Mouse (Mus musculus): Measurements from ENCODE around the gene Pde1a. TPM values are rescaled to one million over a fixed set of nuclear protein-coding genes. Genes with fewer than 3 reads are reported as not detected.

Gene Pde1a
- polyA plus RNA-seq, 1 experiment: 105 TPM

GRCm38 (mm10) chr2:80014161-80014560, 115.1 kb downstream of the Pde1a start:
- H3K4me3 ChIP-seq (ENCODE audit: control insufficient read depth, low read depth, low read length): no peak overlapping the region
- no peak overlapping the region for H3K27ac ChIP-seq (ENCODE audit: control insufficient read depth, insufficient read depth, low read depth, low read length)
- no peaks in the 10 kb centered on the region for H3K4me1 ChIP-seq (ENCODE audit: control insufficient read depth, insufficient read depth, low read length)
- no peaks in the 10 kb centered on the region for H3K36me3 ChIP-seq (ENCODE audit: control insufficient read depth, insufficient read depth, low read length)
- TF ChIP-seq CTCF (IDR thresholded peaks at IDR 0.05; ENCODE audit: control insufficient read depth, insufficient read depth, insufficient replicate concordance, low read depth, low read length): no peak
- TF ChIP-seq POLR2A (IDR thresholded peaks at IDR 0.05; ENCODE audit: control insufficient read depth, low read depth, low read length): no peak
- H3K27me3 ChIP-seq (ENCODE audit: control insufficient read depth, insufficient read depth, low read length): no peaks in the 10 kb centered on the region

- Histone ChIP-seq H3K36me3 (ENCODE audit: control insufficient read depth, insufficient read depth, low read length) (no peaks in the 10 kb centered on the region), H3K4me3 (ENCODE audit: control insufficient read depth, low read depth, low read length) (no peak overlapping the region), H3K27me3 (ENCODE audit: control insufficient read depth, insufficient read depth, low read length) (no peaks in the 10 kb centered on the region), H3K27ac (ENCODE audit: control insufficient read depth, insufficient read depth, low read depth, low read length) (no peak overlapping the region), H3K4me1 (ENCODE audit: control insufficient read depth, insufficient read depth, low read length) (no peaks in the 10 kb centered on the region)
- TF ChIP-seq POLR2A (IDR thresholded peaks at IDR 0.05; ENCODE audit: control insufficient read depth, low read depth, low read length) (no peak), CTCF (IDR thresholded peaks at IDR 0.05; ENCODE audit: control insufficient read depth, insufficient read depth, insufficient replicate concordance, low read depth, low read length) (no peak)
Observed at GRCm38 (mm10) chr2:80013060-80013459, 116.2 kb downstream of the Pde1a start.

GRCm38 (mm10) chr2:79999168-79999567, 130.1 kb downstream of the Pde1a start:
- no peak for TF ChIP-seq POLR2A (IDR thresholded peaks at IDR 0.05; ENCODE audit: control insufficient read depth, low read depth, low read length)
- no peak for TF ChIP-seq CTCF (IDR thresholded peaks at IDR 0.05; ENCODE audit: control insufficient read depth, insufficient read depth, insufficient replicate concordance, low read depth, low read length)

DNA sequence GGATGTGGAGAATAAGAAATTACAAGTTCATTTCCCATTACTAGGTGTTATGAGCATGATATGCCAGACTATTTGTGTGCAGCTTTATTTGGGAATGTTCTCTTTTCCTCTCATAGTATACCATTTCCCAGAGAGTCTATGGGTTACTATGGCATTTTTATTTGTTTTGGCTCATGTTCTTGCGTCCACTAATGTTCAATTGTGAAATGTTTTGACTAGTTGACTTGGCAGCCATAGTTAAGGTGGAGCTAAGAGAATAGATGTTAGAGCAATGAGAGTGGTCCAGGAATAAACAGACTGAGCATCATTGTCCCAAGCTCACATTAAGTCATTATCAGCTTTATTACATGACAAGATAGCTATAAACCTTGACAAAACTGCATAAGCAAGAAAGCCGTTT, 130.8 kb downstream of the Pde1a start:
- Histone ChIP-seq H3K27me3 (ENCODE audit: control insufficient read depth, insufficient read depth, low read length) (no peaks in the 10 kb centered on the region), H3K27ac (ENCODE audit: control insufficient read depth, insufficient read depth, low read depth, low read length) (no peak overlapping the region), H3K4me1 (ENCODE audit: control insufficient read depth, insufficient read depth, low read length) (no peaks in the 10 kb centered on the region), H3K36me3 (ENCODE audit: control insufficient read depth, insufficient read depth, low read length) (no peaks in the 10 kb centered on the region), H3K4me3 (ENCODE audit: control insufficient read depth, low read depth, low read length) (no peak overlapping the region)
- TF ChIP-seq CTCF (IDR thresholded peaks at IDR 0.05; ENCODE audit: control insufficient read depth, insufficient read depth, insufficient replicate concordance, low read depth, low read length): no peak
- no peak for TF ChIP-seq POLR2A (IDR thresholded peaks at IDR 0.05; ENCODE audit: control insufficient read depth, low read depth, low read length)

More at GRCm38 (mm10) chr2:79999168-79999567, 130.1 kb downstream of the Pde1a start:
- Histone ChIP-seq H3K27me3 (ENCODE audit: control insufficient read depth, insufficient read depth, low read length) (no peaks in the 10 kb centered on the region), H3K4me1 (ENCODE audit: control insufficient read depth, insufficient read depth, low read length) (no peaks in the 10 kb centered on the region), H3K4me3 (ENCODE audit: control insufficient read depth, low read depth, low read length) (no peak overlapping the region), H3K27ac (ENCODE audit: control insufficient read depth, insufficient read depth, low read depth, low read length) (no peak overlapping the region), H3K36me3 (ENCODE audit: control insufficient read depth, insufficient read depth, low read length) (no peaks in the 10 kb centered on the region)

DNA sequence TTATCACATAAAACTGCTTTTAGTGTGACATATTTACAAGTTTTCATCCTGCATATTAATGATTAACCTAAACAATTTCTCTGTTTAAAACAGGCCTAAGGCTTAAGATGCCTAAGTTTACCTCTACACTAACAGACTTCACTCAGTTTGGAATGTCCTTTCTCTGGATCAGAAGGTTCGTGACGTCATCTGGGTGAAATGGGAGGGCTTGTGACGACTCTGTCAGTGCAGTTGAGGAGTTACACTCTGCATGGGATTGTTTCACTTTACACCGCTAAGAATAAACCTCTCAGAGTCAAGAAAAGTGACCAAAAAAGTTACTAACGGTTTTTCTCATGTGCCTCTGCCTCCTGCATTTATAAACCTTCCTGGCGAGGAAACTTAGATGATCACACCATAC, 137.6 kb downstream of the Pde1a start:
- Histone ChIP-seq H3K27me3 (ENCODE audit: control insufficient read depth, insufficient read depth, low read length) (no peaks in the 10 kb centered on the region), H3K4me1 (ENCODE audit: control insufficient read depth, insufficient read depth, low read length) (no peaks in the 10 kb centered on the region), H3K4me3 (ENCODE audit: control insufficient read depth, low read depth, low read length) (no peak overlapping the region), H3K27ac (ENCODE audit: control insufficient read depth, insufficient read depth, low read depth, low read length) (no peak overlapping the region), H3K36me3 (ENCODE audit: control insufficient read depth, insufficient read depth, low read length) (no peaks in the 10 kb centered on the region)
- no peak for TF ChIP-seq POLR2A (IDR thresholded peaks at IDR 0.05; ENCODE audit: control insufficient read depth, low read depth, low read length)
- TF ChIP-seq CTCF (IDR thresholded peaks at IDR 0.05; ENCODE audit: control insufficient read depth, insufficient read depth, insufficient replicate concordance, low read depth, low read length): no peak

GRCm38 (mm10) chr2:79983778-79984177, 145.5 kb downstream of the Pde1a start:
- TF ChIP-seq POLR2A (IDR thresholded peaks at IDR 0.05; ENCODE audit: control insufficient read depth, low read depth, low read length): no peak
- TF ChIP-seq CTCF (IDR thresholded peaks at IDR 0.05; ENCODE audit: control insufficient read depth, insufficient read depth, insufficient replicate concordance, low read depth, low read length): no peak
- Histone ChIP-seq H3K4me1 (ENCODE audit: control insufficient read depth, insufficient read depth, low read length) (no peaks in the 10 kb centered on the region), H3K36me3 (ENCODE audit: control insufficient read depth, insufficient read depth, low read length) (no peaks in the 10 kb centered on the region), H3K27me3 (ENCODE audit: control insufficient read depth, insufficient read depth, low read length) (no peaks in the 10 kb centered on the region), H3K27ac (ENCODE audit: control insufficient read depth, insufficient read depth, low read depth, low read length) (no peak overlapping the region), H3K4me3 (ENCODE audit: control insufficient read depth, low read depth, low read length) (no peak overlapping the region)

DNA sequence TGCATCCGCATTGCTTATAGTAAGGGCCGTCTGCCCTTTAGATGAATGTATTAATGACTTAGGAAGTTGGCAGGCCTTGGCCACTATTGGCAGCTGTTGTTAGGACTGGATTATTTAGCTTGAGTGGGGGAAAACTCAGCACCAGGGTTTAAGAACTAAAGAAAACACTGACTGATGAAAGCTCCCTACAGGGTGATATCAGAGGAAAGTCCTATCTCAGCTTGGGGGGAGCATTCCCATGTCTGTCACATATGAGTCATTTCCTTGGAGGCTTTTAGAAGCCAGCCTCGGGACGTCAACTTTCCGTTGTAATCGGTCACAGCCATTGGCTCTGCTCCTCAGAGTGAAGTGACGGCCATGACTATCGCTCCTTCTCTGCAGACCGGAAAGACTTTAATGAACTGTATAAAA, 146.0 kb downstream of the Pde1a start:
- H3K36me3 ChIP-seq (ENCODE audit: control insufficient read depth, insufficient read depth, low read length): no peaks in the 10 kb centered on the region
- H3K27ac ChIP-seq (ENCODE audit: control insufficient read depth, insufficient read depth, low read depth, low read length): no peak overlapping the region
- H3K4me1 ChIP-seq (ENCODE audit: control insufficient read depth, insufficient read depth, low read length): no peaks in the 10 kb centered on the region
- no peak for TF ChIP-seq CTCF (IDR thresholded peaks at IDR 0.05; ENCODE audit: control insufficient read depth, insufficient read depth, insufficient replicate concordance, low read depth, low read length)
- TF ChIP-seq POLR2A (IDR thresholded peaks at IDR 0.05; ENCODE audit: control insufficient read depth, low read depth, low read length): no peak
- no peaks in the 10 kb centered on the region for H3K27me3 ChIP-seq (ENCODE audit: control insufficient read depth, insufficient read depth, low read length)
- no peak overlapping the region for H3K4me3 ChIP-seq (ENCODE audit: control insufficient read depth, low read depth, low read length)

DNA sequence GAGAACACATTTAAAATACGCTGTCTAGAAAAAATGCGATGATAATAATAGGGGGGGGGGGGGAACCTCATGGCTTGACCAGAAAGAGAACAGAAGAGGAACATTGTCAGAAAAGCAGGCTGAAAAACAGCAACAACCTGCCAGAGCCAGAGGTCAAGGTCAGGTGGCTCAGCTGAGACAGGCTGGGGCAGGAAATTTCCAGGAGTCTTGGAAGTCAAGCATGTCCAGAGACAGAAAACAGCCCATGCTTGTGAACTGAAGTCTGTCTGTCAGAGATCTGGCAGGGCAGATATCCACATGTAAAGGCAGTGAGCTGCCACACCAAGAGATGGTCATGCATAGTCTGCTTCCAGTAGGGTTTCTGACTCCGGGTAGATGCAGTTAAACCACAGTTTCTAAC, 147.5 kb downstream of the Pde1a start:
- Histone ChIP-seq H3K27ac (ENCODE audit: control insufficient read depth, insufficient read depth, low read depth, low read length) (no peak overlapping the region), H3K36me3 (ENCODE audit: control insufficient read depth, insufficient read depth, low read length) (no peaks in the 10 kb centered on the region), H3K27me3 (ENCODE audit: control insufficient read depth, insufficient read depth, low read length) (no peaks in the 10 kb centered on the region), H3K4me3 (ENCODE audit: control insufficient read depth, low read depth, low read length) (no peak overlapping the region), H3K4me1 (ENCODE audit: control insufficient read depth, insufficient read depth, low read length) (no peaks in the 10 kb centered on the region)
- TF ChIP-seq POLR2A (IDR thresholded peaks at IDR 0.05; ENCODE audit: control insufficient read depth, low read depth, low read length) (no peak), CTCF (IDR thresholded peaks at IDR 0.05; ENCODE audit: control insufficient read depth, insufficient read depth, insufficient replicate concordance, low read depth, low read length) (no peak)

Measured in testis, adult 2 months (tissue).